Mouse (Mus musculus) kidney, postnatal 36 days (tissue): ENCODE measurements around the gene Dnah14.

Source experiments
- DNase-seq, 2 experiments: peaks; one replicate each; pipeline ENCODE4 v3.0.0; 2021 to 2022; ENCODE audit warnings: mixed read lengths in 2 of 2

The Dnah14 gene

DNA sequence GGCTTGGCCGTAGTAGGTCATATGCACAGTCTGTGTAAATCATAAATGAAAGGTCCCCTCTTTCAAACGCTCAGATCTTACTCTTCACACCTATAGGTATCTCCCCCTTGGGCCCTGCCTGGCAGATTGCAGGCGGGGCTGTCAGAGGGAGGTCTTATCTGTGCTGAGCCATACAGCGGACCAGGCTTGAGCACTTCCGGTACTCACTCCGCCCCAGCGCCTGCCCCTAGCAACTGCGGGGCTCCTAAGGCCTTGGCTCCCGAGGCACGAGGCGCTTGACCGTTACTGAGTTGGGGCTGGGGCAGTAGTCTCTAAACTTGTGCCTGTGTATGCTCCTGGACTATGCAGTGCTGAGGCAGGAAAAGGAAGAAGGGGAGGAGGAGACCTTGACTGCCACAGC is at the start of gene Dnah14:
Gene Dnah14, plus strand, starts transcription at position 238 of the 400 bp plus-strand sequence.
- DNase-seq, result no peak

DNA sequence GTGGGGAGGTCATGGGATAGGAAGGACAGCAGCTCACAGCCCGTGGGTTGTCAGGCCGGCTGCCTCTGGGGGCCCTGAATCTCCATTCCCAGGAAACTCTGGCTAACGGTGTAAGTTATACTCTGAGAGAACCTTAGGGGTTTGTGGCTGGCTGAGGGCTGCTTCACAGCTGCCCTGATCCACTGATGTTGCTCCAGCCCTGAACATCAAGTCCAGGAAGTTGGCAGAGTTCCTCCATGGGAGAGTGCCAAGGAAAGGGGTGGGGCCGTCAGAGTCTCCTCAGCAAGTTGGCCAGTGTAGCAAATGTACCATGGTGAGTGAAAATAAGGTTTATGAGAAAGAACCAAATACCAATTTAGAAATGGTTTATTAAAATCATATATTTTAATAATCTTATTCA is 47.0 kb upstream of the Dnah14 start:
- DNase-seq, result peak; percentile 92 to 94

DNA sequence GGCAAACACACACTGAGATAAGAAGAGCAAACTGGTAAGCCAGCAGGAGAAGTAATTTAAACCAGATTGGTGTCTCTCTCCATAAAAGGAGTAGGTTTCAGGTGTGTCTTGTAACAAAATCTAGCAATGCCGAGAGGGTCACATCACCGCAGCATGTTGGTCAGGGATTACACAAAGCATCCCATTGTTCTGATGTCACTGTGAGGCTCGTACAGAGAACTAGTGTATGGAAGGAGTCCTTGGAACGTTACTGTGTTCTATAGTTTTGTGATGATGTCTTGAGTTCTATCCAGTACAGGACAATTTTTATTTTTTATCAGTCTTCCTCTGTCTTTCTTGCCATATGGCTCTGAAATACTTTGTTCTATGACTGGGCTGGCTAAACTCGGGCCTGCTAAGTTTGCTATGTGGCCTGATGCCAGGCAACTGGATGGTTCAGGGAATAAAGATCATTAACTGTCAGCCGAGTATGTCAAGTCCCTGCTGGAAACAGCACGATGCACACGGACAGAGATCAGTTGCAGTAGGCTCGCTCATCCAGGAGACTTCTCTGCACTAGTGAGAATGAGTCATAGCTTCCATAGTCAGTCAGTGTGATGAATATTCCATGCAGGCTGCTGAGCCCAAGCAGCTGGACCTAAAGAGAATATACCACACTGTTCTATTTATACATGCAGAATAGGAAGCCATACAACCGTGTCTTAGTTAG is 41.0 kb upstream of the Dnah14 start:
- DNase-seq, result peak; percentile 45 to 53

DNA sequence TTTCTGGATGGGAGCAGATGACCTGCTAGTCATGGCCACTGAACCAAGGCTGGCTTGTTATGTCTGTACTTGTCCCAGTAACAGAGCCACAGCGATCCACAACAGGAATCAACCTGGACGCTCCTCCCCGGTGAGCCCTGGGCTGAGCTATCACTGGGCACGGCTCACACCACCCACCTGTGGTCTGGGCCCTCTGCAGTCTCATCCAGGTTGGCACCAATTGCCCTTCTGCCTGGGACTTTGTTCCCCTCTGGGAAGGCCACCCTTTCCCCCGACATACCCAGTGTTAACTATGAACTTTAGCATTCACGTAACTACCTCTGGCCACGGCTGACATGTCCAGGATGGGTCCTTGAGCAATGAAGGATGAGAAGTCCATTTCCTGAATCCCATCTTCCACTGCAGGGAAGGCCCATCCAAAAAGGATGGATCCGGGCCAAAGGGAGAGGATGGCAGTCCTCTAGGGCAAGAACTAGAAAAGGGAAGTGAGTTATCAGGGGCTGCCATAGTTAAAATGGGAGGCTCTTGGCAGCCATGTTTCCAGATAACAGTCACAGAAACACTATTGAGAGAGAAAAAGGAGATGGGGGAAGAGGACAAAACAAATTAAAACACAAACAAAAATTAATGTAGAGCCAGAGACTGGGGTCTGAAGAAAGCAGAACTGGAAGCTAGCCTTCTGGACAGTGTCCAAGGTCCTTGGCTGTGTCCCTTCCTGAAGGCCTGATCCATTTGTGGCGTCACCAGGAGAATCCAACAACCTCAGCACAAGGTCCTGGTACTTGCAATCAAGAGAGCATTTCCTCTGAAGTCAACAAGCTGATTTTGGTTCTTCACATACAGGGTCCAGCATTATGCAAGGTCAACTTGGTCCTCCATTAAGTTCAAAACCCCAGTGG is 38.5 kb upstream of the Dnah14 start:
- DNase-seq, result peak; percentile 36 to 48

DNA sequence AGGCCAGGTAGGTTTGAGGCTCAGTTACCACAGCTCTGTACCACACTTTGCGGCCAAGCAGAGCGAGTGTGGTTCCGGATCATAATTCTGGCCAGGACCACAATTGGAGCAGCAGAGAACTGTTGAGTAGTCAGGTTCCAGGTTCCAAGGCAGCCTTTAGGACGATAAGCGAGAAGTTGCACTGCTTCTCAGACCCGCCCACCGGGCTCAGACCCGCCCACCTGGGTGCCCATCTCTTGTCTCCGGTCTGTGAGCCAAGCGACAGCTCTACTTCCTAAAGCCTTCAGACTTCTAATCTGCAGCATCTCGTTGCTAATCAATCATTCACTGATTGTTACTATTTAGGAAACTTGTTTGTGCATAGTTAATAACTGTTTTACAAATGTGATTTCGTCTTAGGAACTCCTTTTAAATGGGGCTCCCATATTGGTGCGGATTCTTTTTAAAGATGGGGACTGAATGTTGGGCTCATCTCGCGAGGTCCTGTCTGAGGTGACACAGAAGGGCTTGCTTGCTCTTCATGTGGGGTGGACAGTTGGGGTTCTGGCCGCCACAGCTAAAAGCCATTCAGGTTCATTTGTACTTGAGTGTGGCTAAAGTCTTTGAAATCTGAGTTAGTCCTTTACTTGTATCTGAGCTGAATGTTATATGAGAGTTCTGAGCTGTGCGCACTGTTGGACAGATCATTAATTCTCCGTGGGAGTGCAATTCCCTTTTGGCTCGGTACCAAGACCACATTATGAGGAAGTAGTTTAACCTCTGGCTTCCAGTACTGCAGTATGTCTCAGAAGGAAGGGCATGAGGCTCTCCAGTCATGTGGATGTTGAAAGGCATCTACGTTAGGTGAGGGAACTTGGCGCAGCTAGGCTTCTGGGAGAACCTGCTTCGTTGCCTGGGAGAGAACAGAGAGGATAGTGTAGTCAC is 36.3 kb upstream of the Dnah14 start:
- peak; percentile 59 to 74 for DNase-seq

DNA sequence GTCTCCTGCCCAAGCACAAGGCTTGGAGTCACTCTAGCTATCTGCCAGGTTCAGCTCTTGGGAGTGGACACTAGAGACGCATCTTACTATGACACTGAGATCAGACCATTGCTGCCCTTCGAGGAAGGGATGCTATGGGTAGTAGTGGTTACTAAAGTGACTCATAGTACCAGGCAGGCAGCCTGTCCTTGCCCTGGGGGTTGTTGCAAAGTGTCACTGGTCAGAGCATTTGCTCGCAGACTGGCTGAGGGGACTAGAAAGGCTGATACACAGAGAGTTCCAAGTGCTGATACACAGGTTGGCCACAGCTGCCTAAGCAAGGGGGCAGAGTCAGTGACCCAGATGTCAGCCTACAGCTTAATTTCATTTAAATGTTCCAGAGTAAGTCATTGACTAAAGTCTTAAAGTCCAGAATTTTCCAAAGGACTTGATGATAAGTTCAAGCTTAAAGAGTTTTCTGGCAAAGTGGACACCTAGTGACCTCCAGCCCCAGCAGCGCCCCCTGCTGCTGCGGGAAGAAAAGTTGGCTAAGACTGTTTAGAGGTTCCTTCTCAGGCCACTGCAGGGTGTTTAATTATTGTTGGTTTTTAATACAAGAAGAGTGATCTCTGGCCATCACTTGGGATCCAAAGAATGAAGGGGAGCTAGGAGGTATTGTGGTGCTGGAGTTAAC is 32.5 kb upstream of the Dnah14 start:
- DNase-seq, result peak; percentile 45 to 84

DNA sequence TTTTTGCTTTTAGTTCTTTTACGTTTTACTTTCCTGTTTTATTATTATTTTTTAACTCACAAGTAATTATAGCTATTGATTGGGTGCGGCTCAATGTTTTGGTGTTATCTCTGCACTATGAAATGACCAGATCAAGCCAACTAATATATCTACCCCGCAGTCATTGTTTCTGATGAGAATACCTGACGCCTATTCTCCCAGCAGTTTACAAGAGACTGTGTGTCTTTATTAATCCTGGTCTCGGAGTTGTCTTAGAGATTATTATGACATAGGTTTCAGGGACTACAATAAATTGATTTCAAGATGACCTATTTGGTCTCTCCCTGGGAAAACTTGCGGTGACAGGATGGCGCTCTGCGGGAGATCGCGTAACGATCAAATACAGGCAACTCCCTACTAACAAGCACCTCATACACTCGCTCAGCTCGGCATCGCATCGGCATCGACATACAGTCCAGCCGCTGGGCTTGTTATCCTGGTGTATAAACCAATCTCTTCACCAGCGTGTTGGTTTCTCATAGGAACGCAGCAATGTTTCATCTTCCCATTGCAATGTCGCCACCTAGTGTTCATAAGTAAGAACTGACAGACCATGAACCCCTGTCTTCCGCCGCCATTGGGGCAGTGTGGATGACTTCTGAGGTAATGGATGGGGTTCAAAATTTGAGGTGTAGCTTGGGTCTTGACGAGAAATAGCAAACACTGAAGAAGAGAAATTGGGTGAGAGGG is 31.2 kb upstream of the Dnah14 start:
- peak; percentile 66 to 67 for DNase-seq

DNA sequence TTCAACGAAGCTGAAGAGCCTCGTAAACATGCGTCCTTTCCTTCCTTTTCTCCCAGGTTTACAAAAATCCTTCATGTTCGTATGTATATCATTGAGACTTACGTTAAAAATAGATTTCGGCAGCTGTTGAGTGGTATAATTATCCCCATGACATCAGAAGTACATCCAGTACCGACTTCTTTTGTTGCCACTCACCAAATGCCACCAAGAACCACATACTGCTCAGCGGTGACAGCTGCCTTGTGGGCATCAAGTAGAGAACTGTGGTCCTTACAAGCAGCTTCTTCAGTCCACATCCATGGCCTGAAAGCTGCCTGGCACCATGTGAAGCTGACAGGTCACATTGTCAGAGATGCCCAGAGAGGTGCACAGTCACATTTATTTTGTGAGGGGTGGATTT is 26.4 kb upstream of the Dnah14 start:
- no peak for DNase-seq

DNA sequence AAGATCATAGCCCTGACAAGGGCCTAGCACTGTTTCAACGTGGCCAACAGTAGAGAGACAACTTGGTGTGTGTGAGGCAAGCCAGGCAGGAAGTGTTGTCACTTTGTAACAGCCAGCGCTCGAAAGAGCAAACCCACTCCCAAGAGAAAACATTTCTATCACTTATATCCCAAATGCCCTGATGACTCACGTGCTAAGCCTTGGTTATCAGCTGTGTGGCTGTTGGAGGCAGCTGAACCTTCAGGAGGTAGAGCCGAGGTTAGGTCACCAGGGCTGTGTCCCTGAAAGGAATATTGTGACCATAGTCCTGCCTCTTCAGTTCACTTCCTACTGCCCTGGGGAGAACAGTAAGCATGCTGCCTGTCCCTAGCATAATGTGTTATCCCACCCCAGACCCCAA is 25.5 kb upstream of the Dnah14 start:
- no peak for DNase-seq

DNA sequence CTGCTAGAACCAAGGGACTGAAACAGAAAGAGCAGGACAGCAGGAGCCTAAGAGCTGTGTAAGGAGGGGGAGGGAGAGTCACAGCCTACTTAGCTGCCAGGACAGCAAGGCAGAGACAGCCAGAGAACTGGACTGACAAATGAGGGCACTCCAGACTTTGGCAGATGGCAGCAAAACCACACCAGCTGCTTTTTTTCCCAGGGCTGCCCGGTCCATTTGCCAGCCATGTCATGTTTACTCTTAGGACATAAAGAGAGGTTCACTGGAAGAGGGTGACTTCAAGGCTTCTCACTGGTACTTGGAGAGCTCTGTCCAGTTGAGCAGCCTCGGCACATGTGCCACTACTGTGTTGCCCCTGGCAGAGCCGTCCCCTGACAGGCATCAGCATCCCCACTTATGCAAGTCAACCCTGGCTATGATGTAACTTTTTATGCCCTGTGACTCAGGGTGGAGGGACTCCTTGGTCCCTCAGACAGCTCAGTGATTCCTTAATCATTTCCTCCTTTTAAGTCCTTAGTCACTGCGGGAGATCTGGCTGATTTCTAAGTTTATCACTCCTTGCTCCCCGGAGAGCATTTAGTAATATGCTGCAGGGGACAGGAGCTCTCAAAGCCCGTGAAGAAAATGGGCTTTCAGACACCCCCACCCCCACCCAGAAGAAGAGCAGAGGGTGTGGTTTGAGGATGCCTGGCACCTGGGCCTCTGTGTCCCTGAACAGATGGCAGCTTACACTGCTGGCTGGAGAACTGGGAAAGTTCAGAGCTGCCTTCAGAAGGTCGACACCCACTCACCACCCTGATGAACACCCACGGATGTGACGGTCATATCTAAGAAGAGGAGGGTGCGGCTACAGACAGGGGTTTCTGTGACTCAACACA is 23.6 kb upstream of the Dnah14 start:
- no peak for DNase-seq

DNA sequence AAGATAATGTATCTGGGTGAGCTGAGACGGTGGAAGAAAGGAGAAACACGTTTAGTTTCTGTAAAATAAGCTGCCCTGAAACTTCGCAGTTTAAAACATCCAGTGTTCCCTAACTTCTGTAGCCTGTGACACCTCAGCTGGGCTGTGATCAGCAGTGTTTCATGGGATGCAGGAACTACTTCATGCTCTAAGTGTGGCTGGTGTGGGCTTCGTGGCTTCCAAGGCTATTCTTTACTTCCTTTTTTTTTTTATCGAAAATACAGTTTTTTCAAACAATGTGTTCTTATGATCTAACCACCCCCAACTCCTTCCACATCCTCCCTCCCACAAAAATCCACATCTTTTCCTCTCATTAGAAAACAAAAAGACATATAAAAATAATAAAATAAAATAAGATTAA is 20.9 kb upstream of the Dnah14 start:
- DNase-seq, result no peak

DNA sequence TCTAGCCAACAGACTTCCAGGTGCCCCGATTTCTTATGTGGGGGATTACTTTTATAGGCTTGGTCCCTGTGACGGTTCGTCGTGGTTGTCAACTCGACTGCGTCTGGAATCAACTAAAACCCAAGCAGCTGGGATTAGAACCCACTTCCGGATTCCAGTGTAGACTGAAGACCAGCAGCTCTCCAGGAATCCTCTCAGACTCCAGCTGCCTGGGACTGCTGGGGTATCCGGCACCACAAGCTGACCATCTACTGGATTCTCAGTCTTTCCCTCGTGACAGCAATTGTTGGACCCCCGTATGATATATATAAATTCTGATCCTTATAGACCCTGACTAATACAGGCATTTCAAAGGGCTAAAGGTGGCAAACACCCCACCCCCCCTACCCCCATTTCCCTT is 16.7 kb upstream of the Dnah14 start:
- DNase-seq, result no peak

DNA sequence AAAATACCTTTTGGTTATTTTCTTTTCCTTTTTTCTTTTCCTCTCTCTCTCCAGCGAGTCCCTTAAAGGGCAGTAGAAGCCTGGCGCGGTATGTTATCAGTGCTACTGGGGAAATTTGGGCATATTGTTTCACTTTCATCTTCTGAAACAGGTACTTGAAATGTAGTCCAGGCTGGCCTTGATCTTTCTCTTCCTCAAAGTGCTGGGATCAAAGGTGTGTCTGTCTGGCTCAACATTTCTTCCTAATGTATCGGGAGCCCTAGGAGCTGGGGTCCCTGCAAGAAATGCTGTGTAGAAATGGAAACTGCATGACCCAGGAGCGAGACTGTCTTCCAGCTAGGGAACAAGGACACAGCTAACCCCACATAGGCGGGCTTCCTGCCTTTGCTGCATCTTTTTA is 16.0 kb upstream of the Dnah14 start:
- DNase-seq, result no peak

DNA sequence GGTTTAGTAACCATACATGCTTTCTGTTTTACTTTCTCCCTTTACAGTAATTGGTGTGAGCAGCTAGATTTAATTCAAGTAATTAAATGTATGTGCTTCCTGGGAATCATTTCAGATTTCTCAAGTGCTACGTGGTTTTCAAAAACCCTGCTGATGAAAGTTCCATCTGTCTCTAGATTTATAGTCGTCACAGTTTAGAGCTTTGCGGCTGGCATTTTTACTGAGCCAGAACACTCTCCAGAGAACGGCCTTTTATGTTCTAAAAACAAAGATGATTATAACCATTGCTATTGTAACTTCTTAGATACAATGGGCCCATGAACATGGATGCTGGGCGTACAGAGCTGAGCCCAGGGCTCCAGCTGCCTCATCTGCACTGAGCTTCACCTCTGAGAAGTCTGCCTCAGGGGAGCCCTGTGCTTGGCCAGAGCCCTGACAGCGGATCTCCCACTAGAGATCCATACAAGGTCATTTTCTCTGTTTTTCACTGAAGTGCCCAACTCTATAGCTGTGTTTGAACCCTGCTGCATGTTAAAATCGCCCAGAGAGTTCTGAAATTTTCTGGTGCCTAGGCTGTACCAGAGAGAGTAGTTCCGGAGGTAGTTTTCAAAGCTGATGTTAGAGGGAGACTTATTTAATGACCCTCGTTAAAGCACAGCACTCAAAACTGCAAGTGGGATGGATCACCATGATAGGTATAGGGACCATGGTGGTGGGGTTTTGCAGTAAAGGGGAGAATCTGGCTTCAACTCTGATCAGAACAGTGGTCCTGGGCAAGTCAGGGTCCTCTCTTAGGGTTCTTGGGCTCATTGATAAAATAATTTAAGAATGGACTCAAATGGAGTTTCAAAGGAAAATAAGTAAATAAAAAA is 15.2 kb upstream of the Dnah14 start:
- no peak for DNase-seq

DNA sequence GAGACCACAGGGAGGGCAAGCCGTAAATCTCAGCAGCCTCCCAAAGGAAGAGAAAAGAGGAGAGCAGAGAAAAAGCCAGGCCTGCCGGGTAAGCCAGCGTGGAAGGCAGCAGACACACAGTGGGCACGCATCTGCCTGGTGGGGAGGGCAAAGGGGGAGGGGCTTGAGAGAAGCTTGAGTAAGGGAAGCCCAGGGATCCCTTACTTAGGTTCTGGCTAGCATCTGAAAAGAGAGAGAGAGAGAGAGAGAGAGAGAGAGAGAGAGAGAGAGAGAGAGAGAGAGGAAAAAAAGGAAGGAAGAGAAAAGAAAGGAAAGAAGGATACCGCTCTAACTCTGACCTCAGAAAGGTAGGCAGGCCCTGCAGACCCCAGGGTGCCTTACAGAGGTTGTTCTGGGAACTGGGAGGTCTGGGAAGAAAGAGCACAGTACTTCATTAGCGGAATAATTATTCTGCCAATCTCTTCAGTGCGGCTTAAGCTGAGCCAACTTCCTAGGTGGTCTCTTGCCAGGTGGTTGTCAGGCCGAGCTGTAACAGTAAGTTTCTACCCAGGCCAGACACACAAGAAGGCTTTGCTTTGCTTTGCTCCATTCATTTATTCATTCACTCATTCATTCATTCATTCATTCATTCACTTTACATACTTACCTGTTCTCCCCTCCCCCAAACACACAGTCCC is 14.5 kb upstream of the Dnah14 start:
- no peak for DNase-seq

DNA sequence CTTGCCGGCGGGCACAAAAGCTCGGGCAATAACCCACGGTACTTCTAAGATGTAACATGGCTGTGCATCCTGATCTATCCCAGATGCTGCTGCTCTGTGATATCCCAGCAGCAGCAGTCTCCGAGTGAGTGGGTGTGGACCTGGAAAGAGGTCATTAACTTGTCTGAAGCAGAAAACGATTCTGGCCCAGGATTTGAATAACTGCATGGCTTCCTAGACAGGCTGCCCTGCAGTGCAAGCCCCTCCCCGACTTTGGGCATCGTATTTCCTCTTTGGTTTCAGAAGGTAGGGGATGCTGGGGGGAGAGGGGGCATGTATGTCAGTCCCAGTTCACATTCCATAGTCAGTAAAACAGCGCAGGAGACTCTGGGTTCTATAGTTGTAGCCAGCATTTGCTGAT is 6.9 kb upstream of the Dnah14 start:
- no peak for DNase-seq

DNA sequence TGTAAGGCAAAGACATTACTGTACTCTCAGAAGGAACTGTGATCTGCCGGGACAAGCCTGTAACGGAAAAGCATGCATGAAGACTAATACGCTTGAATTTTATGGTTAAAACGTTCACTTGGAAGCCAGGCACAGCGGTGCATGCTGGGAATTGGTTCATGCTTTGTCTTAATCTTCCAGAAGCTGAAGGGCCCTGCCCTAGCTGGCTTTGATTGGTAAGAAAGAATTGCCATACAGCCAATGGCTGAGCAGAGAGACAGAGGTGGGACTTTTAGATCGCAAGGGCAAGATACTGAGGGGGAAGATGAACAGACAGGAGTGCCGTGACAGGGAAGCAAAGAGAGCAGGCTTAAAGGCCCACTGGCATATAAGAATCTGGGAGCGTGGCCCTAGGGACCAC is 6.8 kb downstream of the Dnah14 start:
- DNase-seq, result no peak

DNA sequence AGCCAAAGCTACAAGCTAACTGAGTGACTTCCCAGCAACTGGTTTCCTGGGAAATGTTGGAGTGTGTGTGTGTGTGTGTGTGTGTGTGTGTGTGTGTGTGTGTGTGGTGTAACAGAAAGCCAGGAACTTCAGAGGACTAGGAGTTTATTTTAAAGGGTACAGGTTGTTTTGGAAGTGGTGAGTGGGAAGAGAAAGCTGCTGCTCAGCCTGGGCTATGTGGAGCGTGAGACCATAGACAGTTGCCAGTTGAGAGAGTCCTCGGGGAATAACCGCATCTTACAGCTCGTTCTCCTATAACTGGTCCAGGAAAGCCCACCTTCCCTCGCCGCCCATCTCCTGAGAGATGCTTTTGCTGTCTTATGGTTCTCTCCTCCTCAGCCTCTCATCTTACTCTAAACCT is 12.8 kb downstream of the Dnah14 start:
- DNase-seq, result no peak

DNA sequence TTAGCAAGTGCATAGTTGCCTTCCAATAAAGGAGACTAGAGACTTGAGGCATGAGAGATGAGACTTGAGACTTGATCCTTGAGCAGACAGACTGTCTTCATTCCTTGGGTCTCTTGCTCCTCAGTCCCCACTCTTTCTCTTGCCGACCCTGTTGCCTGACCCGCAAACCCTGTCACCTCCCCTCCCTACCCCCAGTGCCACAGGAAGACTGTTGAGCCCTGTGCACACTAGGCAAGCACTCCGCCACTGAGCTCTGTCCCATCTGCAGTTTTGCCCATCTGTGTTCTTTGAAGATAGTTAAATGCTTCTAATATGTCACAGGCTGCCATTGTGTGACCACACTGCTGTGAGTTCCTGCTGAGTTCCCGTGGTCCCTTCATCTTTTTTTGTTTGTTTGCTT is 23.0 kb downstream of the Dnah14 start:
- no peak for DNase-seq
